Mouse (Mus musculus): ENCODE measurements around the gene Pard3.

Gene Pard3

GRCm38 (mm10) chr8:127325749-127326148 is 262.1 kb downstream of the Pard3 start:
- no peak for DNase-seq (ENCODE audit: inconsistent age in 2 of 2, low spot score in 1 of 2)

DNA sequence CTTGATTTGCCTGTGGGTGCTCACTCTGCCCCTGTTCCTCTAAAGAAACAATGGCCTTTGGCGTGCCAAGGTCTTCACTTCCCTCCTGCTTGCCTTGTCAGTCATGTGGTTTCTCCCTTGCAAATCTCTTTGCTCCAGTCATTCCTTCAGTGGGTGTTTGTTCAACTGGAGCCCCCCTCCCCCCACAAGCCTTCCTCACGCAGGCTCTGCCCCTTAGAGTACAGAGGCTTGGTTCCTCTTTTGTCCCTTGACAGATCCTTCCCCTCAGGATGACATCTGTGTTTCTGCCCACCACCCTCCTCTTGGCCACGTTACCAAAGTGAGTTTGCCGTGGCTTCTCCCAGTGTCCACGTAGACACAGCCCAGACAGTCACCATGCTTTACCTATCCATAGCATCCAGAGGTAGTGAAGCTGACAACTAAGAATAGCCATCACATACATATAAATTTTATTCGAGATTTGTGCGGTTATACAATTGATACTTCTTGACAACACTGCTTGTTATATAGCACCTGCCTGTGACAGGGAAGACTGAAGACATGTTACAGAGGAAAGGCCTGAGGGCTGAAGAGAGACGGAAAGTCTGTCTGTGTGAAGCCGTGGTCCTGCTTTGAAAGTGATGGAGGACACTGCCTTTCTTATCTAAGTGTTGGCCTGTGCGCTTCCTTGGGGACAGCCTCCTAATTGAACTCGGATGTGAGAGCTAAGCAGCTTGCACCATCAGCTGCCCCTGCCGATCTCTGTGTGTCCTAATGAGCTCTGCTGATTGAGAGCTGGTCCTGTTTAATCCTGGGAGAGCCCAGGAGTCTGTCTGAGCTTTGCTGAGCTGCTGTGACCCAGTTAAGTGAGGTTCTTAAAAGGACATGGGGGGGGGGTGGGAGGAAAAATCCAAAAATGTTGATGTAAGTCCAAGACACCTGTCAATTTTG is 266.8 kb downstream of the Pard3 start:
- DNase-seq (ENCODE audit: inconsistent age in 2 of 2, low spot score in 1 of 2): peak in 1 of 2 experiments; percentile 32

GRCm38 (mm10) chr8:127331751-127332150 is 268.1 kb downstream of the Pard3 start:
- DNase-seq (ENCODE audit: inconsistent age in 2 of 2, low spot score in 1 of 2): peak; percentile 37 to 87

GRCm38 (mm10) chr8:127335216-127335615 is 271.5 kb downstream of the Pard3 start:
- DNase-seq (ENCODE audit: inconsistent age in 2 of 2, low spot score in 1 of 2): no peak

DNA sequence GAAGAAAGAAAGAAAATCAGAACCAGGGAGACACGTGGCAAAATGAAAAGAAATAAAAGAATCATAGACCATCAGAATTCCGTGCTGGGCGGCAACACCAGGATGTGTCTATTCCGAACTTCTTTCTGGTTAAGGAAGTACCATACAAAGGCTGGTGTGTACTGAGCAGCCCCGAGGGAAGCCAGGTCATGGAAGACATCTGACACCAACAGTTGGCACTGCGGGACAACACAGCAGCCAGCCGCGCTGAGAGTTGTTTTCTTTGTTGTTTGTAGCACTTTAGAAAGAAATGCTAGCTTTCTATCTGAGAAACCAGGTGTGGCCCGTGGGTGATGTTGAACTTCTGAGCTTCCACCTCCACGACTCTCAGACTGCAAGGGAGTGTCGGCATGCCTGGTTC is 274.5 kb downstream of the Pard3 start:
- no peak for DNase-seq (ENCODE audit: inconsistent age in 2 of 2, low spot score in 1 of 2)

DNA sequence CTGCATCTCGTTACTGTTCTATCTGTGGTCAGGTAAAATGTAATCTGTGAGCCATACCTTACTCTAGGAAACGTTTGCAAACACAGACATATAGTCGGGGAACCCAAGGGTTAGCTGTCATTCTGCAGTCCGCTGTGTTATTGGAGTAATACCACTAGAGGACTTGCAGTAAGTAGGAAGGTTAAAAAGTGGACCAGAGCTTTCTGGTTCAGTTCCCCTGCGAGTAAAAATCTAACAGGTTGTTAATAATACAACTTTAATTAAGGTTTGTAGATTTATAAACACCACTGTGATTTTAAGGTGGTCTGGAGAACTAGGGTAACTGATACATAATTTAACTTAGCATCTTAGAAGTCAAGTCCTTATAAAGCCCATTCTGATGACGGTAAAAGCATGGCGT is 277.4 kb downstream of the Pard3 start:
- no peak for DNase-seq (ENCODE audit: inconsistent age in 2 of 2, low spot score in 1 of 2)

- no peak for DNase-seq (ENCODE audit: inconsistent age in 2 of 2, low spot score in 1 of 2)
Measured at GRCm38 (mm10) chr8:127343115-127343514, 279.4 kb downstream of the Pard3 start.

- DNase-seq (ENCODE audit: inconsistent age in 2 of 2, low spot score in 1 of 2): peak; percentile 55 to 70
Measured at GRCm38 (mm10) chr8:127344421-127344820, 280.7 kb downstream of the Pard3 start.

GRCm38 (mm10) chr8:127345912-127346423 is 282.3 kb downstream of the Pard3 start:
- DNase-seq (ENCODE audit: inconsistent age in 2 of 2, low spot score in 1 of 2): no peak

GRCm38 (mm10) chr8:127347890-127348495 is 284.3 kb downstream of the Pard3 start:
- no peak for DNase-seq (ENCODE audit: inconsistent age in 2 of 2, low spot score in 1 of 2)

- DNase-seq (ENCODE audit: inconsistent age in 2 of 2, low spot score in 1 of 2): no peak
Measured at GRCm38 (mm10) chr8:127361796-127362195, 298.1 kb downstream of the Pard3 start.

- DNase-seq (ENCODE audit: inconsistent age in 2 of 2, low spot score in 1 of 2): no peak
Measured at GRCm38 (mm10) chr8:127368347-127368746, 304.7 kb downstream of the Pard3 start.

- DNase-seq (ENCODE audit: inconsistent age in 2 of 2, low spot score in 1 of 2): no peak
Measured at GRCm38 (mm10) chr8:127371326-127371949, 307.7 kb downstream of the Pard3 start.

DNA sequence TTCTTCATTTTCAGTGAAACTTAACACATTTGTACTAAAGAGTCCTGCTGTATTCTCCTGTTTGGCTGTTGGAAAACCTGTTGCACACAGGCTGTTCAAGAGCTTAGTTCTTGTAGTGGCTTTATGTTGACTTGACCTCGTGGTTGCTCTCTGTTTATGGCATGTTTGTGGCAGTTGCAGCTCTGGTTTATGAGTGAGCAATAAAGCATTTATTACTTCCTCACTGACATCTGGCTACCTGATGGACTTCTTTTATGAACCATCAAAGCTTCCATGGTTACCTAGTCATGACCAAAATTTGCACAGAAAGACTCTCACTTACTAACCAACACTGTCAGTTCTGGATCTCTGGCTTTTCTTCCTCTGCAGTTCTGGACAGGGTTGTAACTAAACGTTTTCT is 314.1 kb downstream of the Pard3 start:
- DNase-seq (ENCODE audit: inconsistent age in 2 of 2, low spot score in 1 of 2): no peak

- DNase-seq (ENCODE audit: inconsistent age in 2 of 2, low spot score in 1 of 2): no peak
Measured at GRCm38 (mm10) chr8:127378994-127379858, 315.5 kb downstream of the Pard3 start.

- DNase-seq (ENCODE audit: inconsistent age in 2 of 2, low spot score in 1 of 2): no peak
Measured at GRCm38 (mm10) chr8:127381259-127381658, 317.6 kb downstream of the Pard3 start.

GRCm38 (mm10) chr8:127392700-127393099 is 329.0 kb downstream of the Pard3 start:
- no peak for DNase-seq (ENCODE audit: inconsistent age in 2 of 2, low spot score in 1 of 2)

DNA sequence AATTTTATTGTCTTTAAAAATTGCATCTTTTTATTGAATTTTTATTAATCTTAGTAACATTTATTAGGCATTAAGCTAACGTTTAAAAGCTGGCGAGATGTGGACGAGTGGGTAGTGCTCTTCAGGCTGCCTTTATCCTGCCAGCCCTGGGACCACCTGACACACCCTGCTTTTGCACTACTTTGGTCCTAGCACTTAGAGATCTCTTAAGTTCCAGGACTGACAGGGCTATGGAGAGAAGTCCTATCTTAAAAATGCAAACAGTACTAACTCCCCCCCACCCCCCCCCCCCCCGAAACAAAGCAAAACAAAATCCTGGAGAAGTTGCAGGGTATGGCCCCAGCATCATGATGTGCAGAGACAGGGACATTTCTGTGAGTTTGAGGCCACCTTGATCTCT is 331.8 kb downstream of the Pard3 start:
- no peak for DNase-seq (ENCODE audit: inconsistent age in 2 of 2, low spot score in 1 of 2)

- DNase-seq (ENCODE audit: inconsistent age in 2 of 2, low spot score in 1 of 2): peak in 1 of 2 experiments; percentile 26
Measured at GRCm38 (mm10) chr8:127405815-127406214, 342.1 kb downstream of the Pard3 start.

DNA sequence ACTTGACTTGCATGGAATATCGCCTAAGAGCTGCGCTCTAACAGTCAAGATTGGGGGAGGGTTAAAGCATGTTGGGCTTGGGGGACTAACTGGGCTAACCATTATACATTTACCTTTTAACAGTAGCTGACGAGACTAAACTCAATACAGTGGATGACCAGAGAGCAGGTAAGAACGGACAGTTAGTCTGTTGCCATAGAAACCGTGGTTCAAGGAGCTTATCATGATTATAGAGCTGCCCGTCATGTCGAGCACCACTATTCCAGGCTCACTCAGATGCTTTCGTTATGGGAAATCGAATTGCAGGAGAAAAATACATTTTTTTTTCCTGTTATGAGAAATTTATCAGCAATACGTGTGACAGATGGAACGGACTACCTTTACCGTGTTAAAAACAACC is 346.9 kb downstream of the Pard3 start:
- DNase-seq (ENCODE audit: inconsistent age in 2 of 2, low spot score in 1 of 2): no peak

All from adrenal gland, adult (tissue).